Mouse (Mus musculus) E14TG2a.4 (cell line): ENCODE results near the gene Ndufb6.
A peak's percentile ranks its signal among the peaks of the same experiment; 100 is the strongest.

Experiments
- CTCF ChIP-seq: conservative IDR thresholded peaks from 2 replicates; pipeline ENCODE4 v1.5.1; 2014; ENCODE audit warnings: low read length
- NANOG ChIP-seq: IDR thresholded peaks from 2 replicates; pipeline ENCODE4 v1.6.1; 2014; ENCODE audit warnings: borderline replicate concordance, low read length, mixed read lengths
- POU5F1 ChIP-seq: IDR thresholded peaks from 2 replicates; pipeline ENCODE4 v1.6.1; 2014; ENCODE audit warnings: low read length, borderline replicate concordance

- TF ChIP-seq NANOG: no peak
- TF ChIP-seq CTCF: peak; percentile 67
- no peak for TF ChIP-seq POU5F1
These were observed 22.0 kb upstream of the Ndufb6 start for GRCm38 (mm10) chr4:40301076-40301789.
